Mouse (Mus musculus) CH12.LX (cell line): ENCODE data around the gene Hist1h3e. TPM values are rescaled to one million over a fixed set of nuclear protein-coding genes. Genes with fewer than 3 reads are reported as not detected.

Source experiments
- DNase-seq: peaks from one replicate; pipeline ENCODE4 v3.0.0-alpha.2; 2013; ENCODE audit errors: extremely low read depth
- H3K27ac ChIP-seq: 2 replicates; pipeline ENCODE4 v1.5.1; 2012; ENCODE audit warnings: low read depth, mild to moderate bottlenecking, control low read depth, moderate library complexity; ENCODE audit not compliant: insufficient read depth
- H3K27me3 ChIP-seq: replicated peaks from 2 replicates; pipeline ENCODE3; 2012; ENCODE audit warnings: inconsistent platforms
- H3K36me3 ChIP-seq, 2 experiments: replicated peaks in 1 of 2; 2 replicates each; pipeline versions ENCODE3 to v1.6.1; 2012; ENCODE audit warnings: inconsistent platforms in 1 of 2, low read length in 1 of 2, mild to moderate bottlenecking in 1 of 2, mixed read lengths in 1 of 2, moderate library complexity in 1 of 2; ENCODE audit not compliant: control insufficient read depth in 1 of 2, insufficient read depth in 1 of 2
- H3K4me1 ChIP-seq, 2 experiments: 2 replicates each; pipeline ENCODE4 v1.6.1; 2012; ENCODE audit warnings: inconsistent platforms in 1 of 2, moderate library complexity in 1 of 2; ENCODE audit not compliant: insufficient read depth in 2 of 2, control insufficient read depth in 1 of 2
- H3K4me2 ChIP-seq: 2 replicates; pipeline ENCODE4 v1.6.1; 2012; ENCODE audit warnings: low read depth, mild to moderate bottlenecking, control low read depth; ENCODE audit not compliant: poor library complexity, insufficient read depth, severe bottlenecking
- H3K4me3 ChIP-seq, 3 experiments: fragments of 150-350 bp in 1 of 3; sonication (generic) in 1 of 3; replicated peaks in 1 of 3; 2 replicates each; pipeline versions ENCODE3 to v1.5.1; 2011 to 2012; ENCODE audit warnings: low read depth in 2 of 3, low read length in 2 of 3, mild to moderate bottlenecking in 2 of 3, moderate library complexity in 2 of 3, control low read depth in 1 of 3, improper control_type of control experiment in 1 of 3, inconsistent platforms in 1 of 3, mixed read lengths in 1 of 3; ENCODE audit not compliant: poor library complexity in 1 of 3
- H3K79me2 ChIP-seq: replicated peaks from 2 replicates; pipeline ENCODE4 v1.6.1; 2012; ENCODE audit warnings: mild to moderate bottlenecking, moderate library complexity; ENCODE audit not compliant: control insufficient read depth, poor library complexity, insufficient read depth, severe bottlenecking; ENCODE audit errors: extremely low read depth
- H3K9ac ChIP-seq: 2 replicates; pipeline ENCODE4 v1.6.1; 2012; ENCODE audit warnings: low read depth, mild to moderate bottlenecking, control low read depth, moderate library complexity; ENCODE audit not compliant: insufficient read depth
- H3K9me3 ChIP-seq: replicated peaks from 2 replicates; pipeline ENCODE3; 2012; ENCODE audit warnings: low read length, inconsistent platforms, mixed read lengths
- BHLHE40 ChIP-seq: IDR thresholded peaks from 2 replicates; pipeline ENCODE4 v1.6.1; 2011; ENCODE audit warnings: mild to moderate bottlenecking, low read depth, low read length, improper control_type of control experiment
- CHD1 ChIP-seq: IDR thresholded peaks from 2 replicates; pipeline ENCODE4 v1.6.1; 2012; ENCODE audit warnings: low read depth, low read length, improper control_type of control experiment, inconsistent platforms
- CHD2 ChIP-seq: IDR thresholded peaks from 2 replicates; pipeline ENCODE4 v1.6.1; 2011; ENCODE audit warnings: low read length, improper control_type of control experiment
- CTCF ChIP-seq, 2 experiments: IDR thresholded peaks in 1 of 2; conservative IDR thresholded peaks in 1 of 2; 2 replicates each; pipeline ENCODE4 v1.5.1; 2011 to 2012; ENCODE audit warnings: low read depth in 2 of 2, low read length in 2 of 2, improper control_type of control experiment in 1 of 2, inconsistent platforms in 1 of 2, mild to moderate bottlenecking in 1 of 2, moderate library complexity in 1 of 2
- E2F4 ChIP-seq: IDR thresholded peaks from 2 replicates; pipeline ENCODE4 v1.6.1; 2011; ENCODE audit warnings: low read depth, low read length, improper control_type of control experiment; ENCODE audit not compliant: insufficient replicate concordance
- ELF1 ChIP-seq: IDR thresholded peaks from 2 replicates; pipeline ENCODE4 v1.6.1; 2014; ENCODE audit warnings: low read depth, mild to moderate bottlenecking, inconsistent platforms, low read length, improper control_type of control experiment
- EP300 ChIP-seq: IDR thresholded peaks from 2 replicates; pipeline ENCODE4 v1.6.1; 2011; ENCODE audit warnings: low read length, improper control_type of control experiment
- ETS1 ChIP-seq: conservative IDR thresholded peaks from 2 replicates; pipeline ENCODE4 v1.6.1; 2012; ENCODE audit warnings: low read depth, mild to moderate bottlenecking, inconsistent platforms, low read length, improper control_type of control experiment, moderate library complexity
- GABPA ChIP-seq: IDR thresholded peaks from 2 replicates; pipeline ENCODE4 v1.6.1; 2012; ENCODE audit warnings: low read depth, low read length, improper control_type of control experiment, inconsistent platforms; ENCODE audit not compliant: insufficient replicate concordance
- HCFC1 ChIP-seq: IDR thresholded peaks from 2 replicates; pipeline ENCODE4 v1.6.1; 2012; ENCODE audit warnings: low read depth, mild to moderate bottlenecking, inconsistent platforms, low read length, improper control_type of control experiment
- IRF4 ChIP-seq: IDR thresholded peaks from 2 replicates; pipeline ENCODE4 v1.6.1; 2014; ENCODE audit warnings: low read depth, mild to moderate bottlenecking, inconsistent platforms, low read length, improper control_type of control experiment
- JUN ChIP-seq: IDR thresholded peaks from 2 replicates; pipeline ENCODE4 v1.6.1; 2011; ENCODE audit warnings: low read depth, mild to moderate bottlenecking, low read length, improper control_type of control experiment, moderate library complexity; ENCODE audit not compliant: insufficient read depth
- JUND ChIP-seq: conservative IDR thresholded peaks from 2 replicates; pipeline ENCODE4 v1.6.1; 2011; ENCODE audit warnings: low read depth, low read length, improper control_type of control experiment
- KAT2A ChIP-seq: IDR thresholded peaks from 2 replicates; pipeline ENCODE4 v1.6.1; 2012; ENCODE audit warnings: low read length, improper control_type of control experiment, inconsistent platforms; ENCODE audit not compliant: insufficient replicate concordance
- MAFK ChIP-seq: IDR thresholded peaks from 2 replicates; pipeline ENCODE4 v1.6.1; 2011; ENCODE audit warnings: low read length, improper control_type of control experiment; ENCODE audit not compliant: insufficient replicate concordance
- MAX ChIP-seq: IDR thresholded peaks from 2 replicates; pipeline ENCODE4 v1.6.1; 2011; ENCODE audit warnings: low read length, improper control_type of control experiment
- MAZ ChIP-seq: IDR thresholded peaks from 2 replicates; pipeline ENCODE4 v1.6.1; 2012; ENCODE audit warnings: low read depth, mild to moderate bottlenecking, inconsistent platforms, low read length, improper control_type of control experiment, moderate library complexity
- MEF2A ChIP-seq: IDR thresholded peaks from 2 replicates; pipeline ENCODE4 v1.6.1; 2014; ENCODE audit warnings: low read depth, mild to moderate bottlenecking, inconsistent platforms, low read length, improper control_type of control experiment, borderline replicate concordance
- MXI1 ChIP-seq: IDR thresholded peaks from 2 replicates; pipeline ENCODE4 v1.6.1; 2011; ENCODE audit warnings: mild to moderate bottlenecking, low read depth, low read length, improper control_type of control experiment
- MYC ChIP-seq: IDR thresholded peaks from 2 replicates; pipeline ENCODE4 v1.6.1; 2011; ENCODE audit warnings: low read depth, mild to moderate bottlenecking, improper control_type of control experiment, low read length
- NELFE ChIP-seq: IDR thresholded peaks from 2 replicates; pipeline ENCODE4 v1.6.1; 2011; ENCODE audit warnings: low read depth, low read length, improper control_type of control experiment
- NRF1 ChIP-seq: IDR thresholded peaks from 2 replicates; pipeline ENCODE4 v1.6.1; 2014; ENCODE audit warnings: low read depth, mild to moderate bottlenecking, inconsistent platforms, low read length, improper control_type of control experiment, moderate library complexity
- PAX5 ChIP-seq: IDR thresholded peaks from 2 replicates; pipeline ENCODE4 v1.6.1; 2012; ENCODE audit warnings: low read length, inconsistent platforms, mixed read lengths
- POLR2A ChIP-seq: IDR thresholded peaks from 2 replicates; pipeline ENCODE4 v1.6.1; 2011; ENCODE audit warnings: low read depth, mild to moderate bottlenecking, improper control_type of control experiment, low read length
- POLR2AphosphoS2 ChIP-seq: IDR thresholded peaks from 2 replicates; pipeline ENCODE4 v1.6.1; 2011; ENCODE audit warnings: low read depth, low read length, improper control_type of control experiment
- RAD21 ChIP-seq: IDR thresholded peaks from 2 replicates; pipeline ENCODE4 v1.6.1; 2011; ENCODE audit warnings: low read depth, mild to moderate bottlenecking, low read length, improper control_type of control experiment, moderate library complexity
- RCOR1 ChIP-seq: conservative IDR thresholded peaks from 2 replicates; pipeline ENCODE4 v1.6.1; 2012; ENCODE audit warnings: low read depth, mild to moderate bottlenecking, inconsistent platforms, low read length, improper control_type of control experiment
- SIN3A ChIP-seq: IDR thresholded peaks from 2 replicates; pipeline ENCODE4 v1.6.1; 2012; ENCODE audit warnings: low read length, improper control_type of control experiment, inconsistent platforms
- SMC3 ChIP-seq: IDR thresholded peaks from 2 replicates; pipeline ENCODE4 v1.6.1; 2011; ENCODE audit warnings: low read depth, low read length, improper control_type of control experiment
- TBP ChIP-seq: conservative IDR thresholded peaks from 2 replicates; pipeline ENCODE4 v1.6.1; 2011; ENCODE audit warnings: low read depth, low read length, improper control_type of control experiment
- TCF12 ChIP-seq: IDR thresholded peaks from 2 replicates; pipeline ENCODE4 v1.6.1; 2014; ENCODE audit warnings: low read depth, mild to moderate bottlenecking, inconsistent platforms, low read length, improper control_type of control experiment
- UBTF ChIP-seq: IDR thresholded peaks from 2 replicates; pipeline ENCODE4 v1.6.1; 2012; ENCODE audit warnings: low read depth, mild to moderate bottlenecking, inconsistent platforms, low read length, improper control_type of control experiment, moderate library complexity
- USF1 ChIP-seq: IDR thresholded peaks from 2 replicates; pipeline ENCODE4 v1.6.1; 2014; ENCODE audit warnings: low read depth, mild to moderate bottlenecking, inconsistent platforms, low read length, improper control_type of control experiment
- USF2 ChIP-seq: conservative IDR thresholded peaks from 2 replicates; pipeline ENCODE4 v1.6.1; 2011; ENCODE audit warnings: low read depth, low read length, improper control_type of control experiment
- ZC3H11A ChIP-seq: IDR thresholded peaks from 2 replicates; pipeline ENCODE4 v1.6.1; 2012; ENCODE audit warnings: low read depth, mild to moderate bottlenecking, inconsistent platforms, low read length, improper control_type of control experiment
- ZKSCAN1 ChIP-seq: IDR thresholded peaks from 2 replicates; pipeline ENCODE4 v1.6.1; 2012; ENCODE audit warnings: low read depth, inconsistent platforms, low read length, improper control_type of control experiment, borderline replicate concordance
- ZMIZ1 ChIP-seq: IDR thresholded peaks from 2 replicates; pipeline ENCODE4 v1.6.1; 2012; ENCODE audit warnings: low read depth, mild to moderate bottlenecking, inconsistent platforms, low read length, improper control_type of control experiment
- ZNF384 ChIP-seq: IDR thresholded peaks from 2 replicates; pipeline ENCODE4 v1.6.1; 2012; ENCODE audit warnings: low read depth, low read length, improper control_type of control experiment, inconsistent platforms
- dilution Hi-C: fragments of 300-500 bp; cut with MboI; formaldehyde crosslinking; loops from 2 replicates; pipeline ENCODE4 v1.14.3; 2020; ENCODE audit warnings: low sequenced_read_pairs; ENCODE audit not compliant: extremely low pct_unique_long_range_greater_than_20kb, extremely low pct_ligation_motif_present
- in situ Hi-C: fragments of 300-500 bp; cut with MboI; formaldehyde crosslinking; loops from 3 replicates; pipeline ENCODE4 v1.14.3; 2019; ENCODE audit warnings: low sequenced_read_pairs, low pct_ligation_motif_present, low pct_unique_long_range_greater_than_20kb, mixed read lengths
- polyA plus RNA-seq: library from polyadenylated mRNA; unstranded; fragments of >175 nt; gene quantifications from 2 replicates; pipeline ENCODE4 v1.2.1, GENCODE M21; 2012; ENCODE audit warnings: low read depth; ENCODE audit not compliant: insufficient read length
- total RNA-seq, 2 experiments: library from RNA; depleted of rRNA; stranded (reverse); fragments of 300-350 nt in 1 of 2; fragments of >200 nt in 1 of 2; gene quantifications; 2 replicates each; pipeline ENCODE4 v1.2.3; 2012 to 2014

Gene Hist1h3e
- total and polyA plus RNA-seq, 3 experiments = 3.1 to 1,484 (median 24.2) TPM

DNA sequence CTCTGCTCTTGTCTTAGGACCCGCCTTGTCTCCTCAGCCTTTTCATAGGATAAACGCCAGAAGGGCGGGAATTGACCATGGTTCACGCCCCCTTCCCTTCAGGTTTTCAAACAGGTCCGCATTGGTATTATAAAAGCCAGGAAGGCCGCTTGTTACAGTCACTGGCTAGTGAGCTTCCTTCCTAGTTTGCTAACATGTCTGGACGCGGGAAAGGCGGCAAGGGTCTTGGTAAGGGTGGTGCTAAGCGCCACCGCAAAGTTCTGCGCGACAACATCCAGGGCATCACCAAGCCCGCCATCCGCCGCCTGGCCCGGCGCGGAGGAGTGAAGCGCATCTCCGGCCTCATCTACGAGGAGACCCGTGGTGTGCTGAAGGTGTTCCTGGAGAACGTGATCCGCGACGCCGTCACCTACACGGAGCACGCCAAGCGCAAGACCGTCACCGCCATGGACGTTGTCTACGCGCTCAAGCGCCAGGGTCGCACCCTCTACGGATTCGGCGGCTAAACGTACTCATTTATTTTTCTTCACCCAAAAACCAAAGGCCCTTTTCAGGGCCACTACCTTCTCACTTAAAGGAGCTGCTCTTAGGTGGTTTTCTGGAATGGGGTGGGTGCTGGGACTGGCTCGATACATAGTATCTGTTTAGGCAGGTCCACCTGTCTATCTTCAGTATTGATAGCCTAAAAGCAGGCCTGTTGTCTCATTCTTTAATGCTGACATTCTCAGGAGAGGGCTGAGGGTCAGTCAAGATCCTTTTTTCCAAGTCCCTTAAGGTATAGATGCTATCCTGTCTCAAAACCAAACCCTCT, 19.4 kb upstream of the Hist1h3e start, which contains the start of gene Hist1h4d:
Gene Hist1h4d, plus strand, starts transcription at position 191 of the 811 bp plus-strand sequence.
- peak within 1 kb of the TSS; percentile 69 for H3K4me2 ChIP-seq
- H3K9me3 ChIP-seq = no peaks in the 10 kb centered on the region
- dilution Hi-C loops = no loop called here
- H3K79me2 ChIP-seq = no peaks in the 10 kb centered on the region
- TF ChIP-seq KAT2A (0 out of 2 replicates have a peak, but pooled peaks have one; percentile 42), TBP (peak; percentile 99), CTCF (conservative IDR thresholded peaks at IDR 0.05 in 1 of 2, IDR thresholded peaks at IDR 0.05 in 1 of 2; ENCODE audit: low read depth in 2 of 2, low read length in 2 of 2) (no peak), MXI1 (no peak; the same call in 1 of the 2 replicates), PAX5 (no peak), NRF1 (peak; percentile 35), ZKSCAN1 (no peak), ELF1 (peak; percentile 52), E2F4 (peak; percentile 99), TCF12 (peak; percentile 96), POLR2A (peak; percentile 99), ZNF384 (no peak), USF1 (no peak), ETS1 (0 out of 2 replicates have a peak, but pooled peaks have one; percentile 19), ZMIZ1 (peak; percentile 100), MAFK (no peak), GABPA (peak; percentile 6; the same call in 1 of the 2 replicates), JUN (no peak), USF2 (peak; percentile 44; the same call in 1 of the 2 replicates), MEF2A (peak; percentile 74; the same call in 1 of the 2 replicates), CHD2 (no peak; the same call in 1 of the 2 replicates), UBTF (peak; percentile 99), RAD21 (no peak), IRF4 (peak; percentile 70), RCOR1 (peak; percentile 95), CHD1 (peak; percentile 83), MYC (no peak), EP300 (no peak), NELFE (peak; percentile 100), JUND (no peak), POLR2AphosphoS2 (peak; percentile 100), SIN3A (peak; percentile 92; the same call in 1 of the 2 replicates), BHLHE40 (peak; percentile 56), HCFC1 (peak; percentile 85), ZC3H11A (no peak), MAX (peak; percentile 33; the same call in 1 of the 2 replicates), MAZ (0 out of 2 replicates have a peak, but pooled peaks have one; percentile 66), SMC3 (no peak; the same call in 1 of the 2 replicates)
- TF ChIP-seq, all 38 proteins: peak for 23
- peak within 1 kb of the TSS; percentile 35 to 65 (median 39) for H3K4me3 ChIP-seq
- peak; percentile 97 for DNase-seq
- H3K27me3 ChIP-seq = no peaks in the 10 kb centered on the region
- H3K27ac ChIP-seq = peak within 1 kb of the TSS; percentile 92
- peaks cover 3 to 40% of the 10 kb centered on the region in 2 experiments for H3K4me1 ChIP-seq
- no peaks in the 10 kb centered on the region for H3K36me3 ChIP-seq
- in situ Hi-C loops = no loop called here
- H3K9ac ChIP-seq = peak within 1 kb of the TSS; percentile 43
